Mouse (Mus musculus) gonadal fat pad, adult 2 months (tissue): ENCODE measurements around the gene Nr2f2. TPM values are rescaled to one million over a fixed set of nuclear protein-coding genes. Genes with fewer than 3 reads are reported as not detected.

Experiments used
- DNase-seq: peaks from one replicate; pipeline ENCODE4 v3.0.0-alpha.2; 2012; ENCODE audit warnings: low read depth
- polyA plus RNA-seq: library from polyadenylated mRNA; depleted of rRNA; stranded (reverse); fragments of >200 nt; gene quantifications from 2 replicates; pipeline ENCODE4 v1.2.3, GENCODE M21; 2012

Nr2f2 gene
- polyA plus RNA-seq, 1 experiment, result 116 TPM

DNA sequence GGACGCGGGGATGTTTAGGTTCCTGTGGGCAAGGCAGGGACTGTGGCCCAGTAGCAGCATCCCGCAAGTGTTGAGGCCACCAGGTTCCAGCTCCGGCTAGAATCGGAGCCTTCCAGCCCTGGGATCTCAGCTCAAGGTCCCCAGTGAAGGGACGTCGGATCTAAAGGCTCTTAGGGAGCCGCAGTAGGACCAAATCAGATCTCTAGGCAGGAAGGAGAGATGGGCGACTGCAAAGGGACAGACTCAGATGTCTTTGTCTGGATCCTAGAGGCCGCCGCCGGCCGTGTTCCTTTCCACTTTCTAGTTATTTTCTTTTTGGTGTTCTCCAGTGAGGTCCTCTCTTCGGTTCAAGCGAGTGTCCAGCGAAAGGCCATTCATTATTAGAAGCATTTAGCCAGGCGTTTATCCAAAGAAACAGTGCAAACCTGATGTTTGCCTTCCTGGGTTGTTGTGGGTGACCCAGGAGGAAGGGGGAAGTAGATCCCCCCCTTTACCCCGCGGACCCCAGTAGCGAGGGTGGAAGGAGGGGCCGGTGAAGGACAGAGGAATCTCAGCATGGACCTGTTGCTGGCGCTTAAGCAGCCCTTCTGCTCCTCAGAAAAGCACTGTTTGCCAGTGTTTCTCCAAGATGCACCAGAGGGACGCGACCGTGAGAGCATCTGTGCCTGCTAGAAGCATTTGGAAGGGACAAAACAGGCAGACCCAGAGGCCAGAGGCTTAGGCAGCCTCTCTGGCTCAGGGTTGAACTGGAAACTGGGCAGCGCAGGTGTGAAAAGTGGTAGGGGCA lies 34.3 kb downstream of the Nr2f2 start:
- no peak for DNase-seq

DNA sequence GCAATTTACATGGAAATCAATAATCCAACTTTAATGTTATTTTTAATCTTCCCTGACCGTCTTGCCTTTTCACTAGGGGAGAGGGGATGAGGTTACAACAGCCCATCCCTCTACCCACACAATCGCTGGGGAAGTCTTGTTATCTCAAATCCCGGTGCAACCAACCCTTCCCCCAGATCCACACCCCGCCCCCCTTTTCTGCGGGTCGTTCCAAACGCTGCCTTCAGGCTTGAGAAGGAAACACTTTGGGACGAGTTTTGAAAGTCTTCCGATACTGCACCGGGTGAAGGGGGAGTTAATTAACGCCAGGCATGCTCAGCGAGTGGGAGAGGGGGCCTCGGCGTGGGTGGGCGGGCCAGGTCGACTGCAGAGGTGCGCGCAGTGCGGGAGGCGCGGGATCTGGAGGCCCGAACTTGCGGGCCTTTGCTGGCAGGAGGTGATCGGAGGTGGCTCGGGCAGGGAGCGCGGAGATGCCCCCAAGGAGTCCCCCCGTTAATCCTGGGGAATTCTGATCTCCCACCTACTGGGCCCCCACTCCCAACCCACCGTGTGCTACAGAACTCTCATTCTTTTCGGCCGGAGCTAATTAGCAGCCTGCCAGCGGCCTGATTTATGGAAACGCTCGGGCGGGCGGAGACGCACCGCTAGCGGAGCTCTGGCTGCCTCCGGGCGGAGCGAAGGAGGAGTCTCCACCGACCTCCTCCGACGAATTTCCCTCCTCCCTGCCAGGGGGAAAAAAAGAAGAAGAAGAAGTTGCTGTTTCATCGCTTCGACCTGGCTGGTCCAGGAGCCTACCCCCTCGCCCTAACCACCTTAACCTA lies 35.1 kb downstream of the Nr2f2 start:
- DNase-seq, result no peak

DNA sequence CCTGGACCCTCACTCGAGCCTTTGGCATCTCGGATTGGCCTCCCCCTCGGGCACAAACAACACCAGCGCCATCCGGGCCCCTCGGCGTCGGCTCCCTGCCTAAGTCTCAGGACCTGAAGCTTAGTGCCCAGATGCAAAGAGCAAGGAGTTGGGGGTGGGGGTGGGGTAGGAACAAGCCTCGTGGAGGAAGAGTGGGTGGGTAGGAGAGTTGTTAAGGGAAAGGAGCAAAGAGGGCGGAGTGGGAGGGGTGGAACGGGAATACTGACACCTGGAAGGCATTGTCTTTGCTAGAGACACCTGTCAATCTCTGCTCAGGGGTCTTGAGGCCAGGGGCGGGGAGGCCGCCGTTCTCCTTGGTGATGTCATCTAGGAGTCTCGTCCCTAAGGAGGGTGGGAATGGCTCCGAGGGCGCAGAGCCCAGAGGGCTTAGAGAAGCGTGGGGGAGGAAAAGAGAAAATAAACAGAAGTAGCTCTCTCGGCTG lies 35.7 kb downstream of the Nr2f2 start:
- no peak for DNase-seq

DNA sequence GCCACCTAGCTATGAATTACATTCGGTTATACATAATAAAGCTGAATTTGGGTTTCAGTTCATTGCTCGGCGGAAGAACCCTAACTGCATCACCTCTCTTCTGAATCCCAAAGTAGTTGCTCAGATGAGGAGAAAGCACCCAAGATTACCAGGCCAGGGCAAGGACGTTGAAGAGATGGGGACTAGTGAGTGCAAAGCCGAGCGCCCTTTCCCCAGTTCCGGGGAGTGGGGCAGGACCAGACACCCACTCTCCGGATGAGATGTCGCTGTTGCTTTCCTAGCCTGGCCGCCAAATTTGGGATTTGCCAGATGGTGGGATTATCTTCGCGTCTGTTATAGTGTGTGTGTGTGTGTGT lies 36.4 kb downstream of the Nr2f2 start:
- DNase-seq, result no peak

DNA sequence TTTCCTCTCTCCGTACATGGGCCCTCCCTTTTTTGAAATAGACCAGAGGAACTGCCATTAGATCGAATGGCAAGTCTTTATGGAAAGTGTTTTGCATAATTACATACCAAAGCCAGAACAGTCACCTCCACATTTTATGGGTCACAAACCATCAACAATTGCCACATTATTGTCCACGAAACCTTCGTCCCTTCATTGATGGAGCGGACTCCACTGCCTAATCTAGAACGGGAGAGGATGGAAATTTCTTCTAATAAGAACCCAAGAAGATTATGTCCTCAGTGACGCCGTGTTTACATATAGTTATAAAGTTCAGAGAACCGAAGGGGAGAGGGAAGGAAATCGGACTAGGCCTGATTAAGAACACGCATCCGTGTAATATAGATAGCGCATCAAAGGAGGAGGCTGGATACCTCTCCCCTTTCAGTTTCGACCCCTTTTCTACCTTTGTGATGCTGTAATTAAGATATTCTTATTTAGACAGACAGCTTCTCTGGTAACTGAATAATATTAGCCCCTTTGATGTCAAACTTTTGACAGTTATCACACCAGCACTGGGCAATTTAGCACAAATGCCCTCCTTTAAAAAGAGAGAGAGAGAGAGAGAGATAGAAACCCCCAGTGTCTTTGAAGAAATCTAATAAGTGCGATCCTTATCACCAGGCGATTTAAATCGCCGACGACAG lies 36.9 kb downstream of the Nr2f2 start:
- DNase-seq, result no peak

DNA sequence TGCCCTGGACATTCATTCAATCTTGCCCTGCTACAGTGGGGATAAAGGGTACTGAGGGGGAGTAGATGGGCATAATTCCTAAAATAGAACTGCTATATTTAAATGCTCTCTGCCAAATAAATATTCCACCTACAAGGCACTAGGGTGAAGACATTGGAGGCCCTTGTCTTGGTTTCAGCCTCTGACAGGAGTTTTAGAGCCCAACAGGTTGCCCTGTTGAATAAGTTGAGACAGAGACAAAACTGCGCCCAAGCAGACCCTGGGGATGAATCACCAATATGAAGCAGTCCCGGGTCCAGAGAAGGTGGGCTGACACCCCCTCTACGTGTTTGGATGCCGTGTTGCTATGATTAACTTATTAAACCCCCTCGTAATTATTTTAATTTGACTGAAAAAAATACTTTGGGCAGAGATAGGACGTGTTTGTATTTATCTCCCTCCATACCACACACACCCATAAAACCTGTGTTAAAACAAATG lies 37.5 kb downstream of the Nr2f2 start:
- no peak for DNase-seq

DNA sequence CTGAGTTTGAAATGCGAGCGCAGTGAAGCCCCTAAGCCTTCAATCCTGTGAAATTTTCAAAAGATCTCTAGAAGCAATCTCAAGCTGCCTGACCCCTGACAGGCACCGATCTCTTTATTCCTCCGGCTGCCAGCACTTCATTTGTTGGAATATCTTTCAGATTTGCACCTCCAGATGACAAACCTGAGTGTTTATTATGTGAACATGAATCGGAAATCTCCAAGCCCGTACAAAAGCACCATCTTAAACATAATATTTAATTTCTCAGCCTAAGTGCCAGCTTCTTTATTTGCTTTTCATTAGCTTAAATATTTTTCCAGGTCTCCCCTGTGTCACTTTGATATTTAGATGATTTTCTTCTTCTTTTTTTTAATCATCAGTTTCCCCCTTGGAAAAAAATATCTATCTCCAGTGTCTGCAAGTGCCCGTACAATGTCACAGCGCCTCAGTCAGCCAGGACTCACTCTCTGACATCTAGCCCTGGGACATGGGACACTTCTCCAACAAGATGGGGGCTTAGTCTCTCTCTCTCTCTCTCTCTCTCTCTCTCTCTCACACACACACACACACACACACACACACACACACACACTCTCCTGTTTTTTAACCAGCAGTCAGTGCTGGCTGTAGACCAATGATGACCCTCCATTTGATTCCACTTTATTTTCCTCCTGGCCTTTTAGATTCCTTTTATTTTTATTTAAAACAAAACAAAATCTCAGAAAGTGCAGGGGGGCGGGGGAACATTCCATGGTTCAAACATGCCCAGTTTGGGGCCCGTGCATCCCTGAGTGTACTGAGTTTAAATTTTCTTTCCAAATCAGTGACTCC lies 38.1 kb downstream of the Nr2f2 start:
- no peak for DNase-seq

DNA sequence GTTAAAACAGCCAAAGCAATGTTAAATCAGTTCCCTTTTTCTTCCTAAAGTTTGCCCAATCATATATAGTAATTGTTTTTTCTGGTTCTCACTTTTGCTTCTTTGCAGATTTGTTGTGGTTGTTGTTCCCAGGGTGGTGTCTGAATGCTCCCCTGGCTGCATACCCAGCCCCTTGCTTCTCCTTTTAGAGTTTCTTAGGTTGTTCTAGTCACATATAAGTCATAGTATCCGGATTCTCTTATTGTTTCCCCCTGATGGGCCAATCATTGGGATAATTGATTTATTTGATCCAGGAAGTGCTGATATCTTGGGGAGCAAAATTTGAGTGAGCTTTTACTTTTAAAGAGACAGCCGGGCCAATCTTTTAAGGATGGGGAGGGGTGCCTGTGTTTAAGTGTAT lies 39.3 kb downstream of the Nr2f2 start:
- DNase-seq, result no peak

DNA sequence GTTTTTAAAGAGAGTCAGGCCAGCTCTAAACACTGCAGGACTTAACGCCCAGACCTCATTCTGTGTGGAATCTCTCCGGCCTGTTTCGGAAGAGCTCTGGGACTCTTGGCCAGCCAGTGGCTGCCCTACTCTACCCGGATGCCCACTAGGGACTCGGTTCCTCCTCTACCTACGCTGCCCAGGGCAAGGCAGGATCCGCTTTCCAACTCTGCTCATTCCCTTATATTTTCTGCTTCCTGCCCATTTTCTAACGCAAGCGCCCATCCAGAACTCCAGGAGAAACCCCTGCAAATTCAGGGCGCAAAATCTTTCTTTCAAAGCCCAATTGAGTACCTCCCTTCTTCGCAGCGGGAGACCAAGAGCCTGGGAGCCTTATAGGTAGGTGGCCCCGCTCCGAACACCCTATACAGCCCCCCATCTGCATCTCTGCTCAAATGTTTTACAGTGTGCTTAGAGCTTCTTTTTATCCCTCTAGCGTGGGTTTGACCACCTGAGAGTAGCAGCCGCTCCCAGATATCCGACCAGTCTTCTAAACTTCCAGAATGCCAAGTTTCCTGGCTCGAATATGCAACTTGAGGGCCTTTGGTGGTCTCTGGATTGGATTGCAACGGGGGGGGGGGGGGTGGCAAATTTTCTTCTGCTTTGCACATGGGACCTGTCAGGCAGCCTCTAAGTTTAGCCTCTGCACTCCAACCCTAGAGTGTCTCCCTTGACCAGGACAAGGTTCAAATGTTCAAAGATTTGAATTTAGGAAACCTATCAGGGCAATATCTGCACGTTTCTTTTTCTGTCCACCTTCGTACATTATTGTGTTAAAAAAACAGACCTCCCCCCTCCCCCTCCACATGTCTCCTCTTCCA lies 40.1 kb downstream of the Nr2f2 start:
- DNase-seq, result no peak

DNA sequence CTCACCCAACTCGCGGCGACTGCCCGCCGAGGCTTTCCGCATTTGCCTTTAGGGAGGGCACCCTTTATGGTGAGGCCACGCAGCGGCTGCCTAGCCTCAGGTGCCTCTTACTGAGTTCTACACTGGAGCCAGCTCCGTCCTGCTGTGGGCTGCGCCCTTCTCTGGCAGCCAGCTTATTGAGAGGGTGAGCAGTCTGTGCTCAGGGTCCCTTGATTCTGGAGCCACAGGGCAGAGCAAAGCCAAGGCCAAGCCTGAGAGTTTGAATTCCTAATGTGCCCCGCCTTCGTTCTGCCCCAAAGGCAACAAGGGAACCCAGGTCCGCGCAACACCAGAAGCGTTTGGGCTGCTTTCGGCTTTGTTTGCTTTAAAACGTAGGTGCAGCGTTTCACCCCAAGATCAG lies 41.2 kb downstream of the Nr2f2 start:
- no peak for DNase-seq

DNA sequence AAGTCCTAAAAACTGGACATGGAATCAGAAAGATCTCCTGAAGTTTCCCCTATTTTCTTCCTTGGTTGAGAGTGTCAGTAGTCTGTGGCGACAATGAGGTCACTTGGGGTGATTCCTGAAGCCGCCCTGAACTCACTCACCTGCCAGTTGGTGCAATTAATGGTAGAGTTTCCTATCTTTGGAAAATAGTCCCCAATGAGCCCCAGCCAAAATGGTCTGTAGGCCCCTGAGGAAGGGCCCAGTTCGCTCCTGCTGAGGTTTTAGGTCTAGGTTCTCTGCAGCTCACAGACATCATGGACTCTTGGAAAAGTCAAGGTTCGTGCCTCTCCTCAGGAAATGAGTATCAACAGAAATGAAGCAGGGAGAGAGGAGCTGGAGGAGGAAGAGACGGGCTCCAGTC lies 42.0 kb downstream of the Nr2f2 start:
- DNase-seq, result no peak

DNA sequence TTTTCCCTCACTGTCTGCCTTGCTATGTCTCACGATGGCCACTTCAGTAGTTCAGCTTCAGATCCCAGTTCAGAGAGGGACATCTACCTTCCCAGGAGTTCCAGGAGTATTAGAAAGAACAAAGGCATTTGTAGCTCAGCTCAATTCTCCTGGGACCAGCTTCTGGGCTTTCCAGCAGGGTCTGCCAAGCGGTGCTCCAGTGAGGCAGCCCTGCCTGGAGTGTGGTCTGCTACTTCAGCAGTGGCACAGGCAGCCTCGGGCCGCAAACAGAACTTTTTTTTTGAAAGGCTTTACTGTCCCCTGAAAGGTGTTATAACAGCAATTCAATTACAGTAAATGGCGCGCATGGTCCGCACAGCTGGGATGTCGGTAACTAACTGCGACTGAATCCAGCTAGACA lies 42.5 kb downstream of the Nr2f2 start:
- DNase-seq, result no peak

DNA sequence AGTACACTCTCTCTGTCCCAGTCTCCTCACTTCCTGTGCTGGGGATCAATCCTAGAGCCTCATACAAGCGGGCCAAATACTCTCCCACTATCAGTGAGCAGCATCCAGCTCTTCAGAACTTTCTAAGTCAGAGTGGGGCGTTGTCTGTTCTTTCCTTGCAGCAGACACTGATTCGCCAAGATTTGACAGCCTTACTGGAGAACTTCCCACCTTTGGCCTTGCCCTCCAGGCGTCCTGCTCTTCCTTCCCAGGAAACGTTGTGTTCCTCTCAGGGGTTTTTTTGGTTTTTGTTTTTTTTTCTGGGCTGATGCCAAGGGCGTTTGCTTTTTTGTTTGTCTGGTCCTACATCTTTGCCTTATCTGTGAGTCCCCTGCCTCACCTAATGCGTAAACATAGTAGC lies 60.8 kb downstream of the Nr2f2 start:
- no peak for DNase-seq

DNA sequence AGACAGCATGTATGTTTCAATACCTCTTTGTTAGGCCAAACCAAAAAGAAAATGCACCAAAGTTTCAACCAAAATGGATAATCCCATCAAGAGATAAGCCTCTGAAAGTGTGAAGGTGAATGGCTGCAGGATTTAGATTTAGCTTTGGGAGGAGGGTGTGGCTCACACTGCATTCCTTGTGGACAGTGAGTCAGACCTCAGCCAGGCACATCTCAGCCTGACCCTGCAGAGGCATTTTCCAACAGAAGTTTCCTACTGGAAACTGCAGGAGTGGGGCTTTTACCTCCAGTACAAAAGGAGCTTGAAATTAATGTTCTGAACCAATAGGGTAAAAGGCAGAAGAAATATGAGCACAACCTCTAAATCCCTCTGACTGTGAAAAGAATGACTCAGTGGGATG lies 62.1 kb downstream of the Nr2f2 start:
- DNase-seq, result no peak
